Mouse (Mus musculus): Measurements from ENCODE around the gene Ift80. TPM values are rescaled to one million over a fixed set of nuclear protein-coding genes. Genes with fewer than 3 reads are reported as not detected.
A peak's percentile ranks its signal among the peaks of the same experiment; 100 is the strongest.

Gene Ift80
- polyA plus RNA-seq, 1 experiment from 2014 or later = 18.5 TPM

MicroRNA genes within 50 kb of the gene (microRNA counts, 519-probe panel; counts per million panel counts)
- 6,233 counts per million, percentile 97 among the panel's probes with 10 or more counts for microRNA mmu-miR-15b

Small RNA genes lying within 50 kb of the gene (microRNA-seq; reads per million reads assigned to microRNA genes)
- gene Mir15b (1,589 reads per million, percentile 82 among the genes with 10 or more reads in this experiment), gene Mir16-2 (559 reads per million, percentile 70 among the genes with 10 or more reads in this experiment)

Other genes with a start within 250 kb of the Ift80 start
- gene 1110032F04Rik, start 135.0 kb downstream of the Ift80 start, polyA plus RNA-seq (2014; fragmentation: Nextera tagmentation; extraction: Ambion mirVana) = 3.3 and 3.6 TPM in 2 replicates
- gene Smc4, start 168 bp upstream of the Ift80 start, polyA plus RNA-seq (2014; fragmentation: Nextera tagmentation; extraction: Ambion mirVana) = 161 and 168 TPM in 2 replicates
- gene Trim59, start 40.2 kb upstream of the Ift80 start, polyA plus RNA-seq (2014; fragmentation: Nextera tagmentation; extraction: Ambion mirVana) = 168 and 170 TPM in 2 replicates
- gene Kpna4, start 122.5 kb upstream of the Ift80 start, polyA plus RNA-seq (2014; fragmentation: Nextera tagmentation; extraction: Ambion mirVana) = 46.0 and 48.5 TPM in 2 replicates
- not detected in 2 replicates for gene Arl14, start 217.8 kb upstream of the Ift80 start, polyA plus RNA-seq (2014; fragmentation: Nextera tagmentation; extraction: Ambion mirVana)